Mouse (Mus musculus) thymus, postnatal 14 days (tissue): ENCODE results near the gene Slbp.

ENCODE experiments used
- DNase-seq: peaks from one replicate; pipeline ENCODE4 v3.0.0; 2021

The Slbp gene

DNA sequence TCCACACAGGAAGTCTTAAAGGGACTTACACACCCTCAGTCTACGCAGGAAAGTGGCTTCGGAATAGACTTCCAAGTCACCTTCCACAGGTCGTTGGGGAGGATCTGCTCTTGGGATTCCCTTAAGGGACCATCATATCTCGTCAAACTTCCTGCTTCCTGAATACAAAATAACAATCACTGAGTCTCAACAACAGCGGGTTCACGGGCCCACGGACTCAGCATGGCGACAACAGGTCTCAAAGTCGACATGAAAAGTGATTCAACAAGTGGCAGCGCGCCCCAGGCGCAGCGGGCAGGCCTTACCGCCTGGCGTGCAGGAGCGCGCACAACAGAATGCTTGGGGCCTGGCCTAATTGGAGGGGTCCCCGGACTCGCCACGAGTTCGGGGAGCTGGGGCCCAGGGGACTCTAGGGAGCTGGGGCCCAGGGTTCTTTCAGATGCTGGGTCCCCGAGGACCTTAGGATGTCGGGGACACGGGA is 23.5 kb downstream of the Slbp start:
- DNase-seq: peak; percentile 71

DNA sequence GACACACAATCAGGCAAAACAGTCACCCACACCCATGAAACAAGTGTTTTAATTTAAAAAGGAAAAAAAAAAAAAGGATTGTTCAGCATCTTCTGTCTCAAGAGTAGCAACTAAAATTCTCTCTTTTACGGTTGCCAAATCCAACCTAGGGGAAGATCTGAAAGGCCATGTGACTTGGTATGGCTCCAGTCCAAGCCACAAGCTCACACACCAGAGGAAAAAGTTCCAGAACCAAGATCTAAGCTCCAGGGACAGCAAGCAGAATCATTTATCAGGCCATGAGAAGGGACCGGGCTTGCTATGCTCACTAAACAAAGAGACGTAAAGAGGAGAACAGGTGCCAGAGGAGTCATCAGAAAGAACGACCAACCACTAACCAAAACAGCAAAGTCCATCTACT is 24.4 kb downstream of the Slbp start:
- no peak for DNase-seq

DNA sequence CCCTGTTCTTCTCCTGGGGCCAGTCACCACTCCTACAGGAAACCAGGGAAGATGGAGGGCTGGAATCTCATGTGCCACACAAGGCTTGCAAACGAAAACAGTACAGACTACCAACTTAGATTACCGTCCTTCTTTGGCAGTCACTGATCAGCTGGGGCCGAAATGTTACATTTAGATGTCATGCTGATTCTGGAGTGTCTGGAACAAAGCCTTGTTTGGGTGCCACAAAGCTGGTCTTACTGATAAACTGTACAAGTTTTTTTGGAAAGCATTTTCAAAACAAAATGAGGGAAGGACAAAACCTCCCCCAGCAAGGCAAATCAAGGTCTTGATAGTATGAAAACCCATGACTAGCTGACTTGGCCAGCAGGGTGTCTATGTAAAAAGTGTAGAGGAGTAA is 28.6 kb downstream of the Slbp start:
- no peak for DNase-seq

DNA sequence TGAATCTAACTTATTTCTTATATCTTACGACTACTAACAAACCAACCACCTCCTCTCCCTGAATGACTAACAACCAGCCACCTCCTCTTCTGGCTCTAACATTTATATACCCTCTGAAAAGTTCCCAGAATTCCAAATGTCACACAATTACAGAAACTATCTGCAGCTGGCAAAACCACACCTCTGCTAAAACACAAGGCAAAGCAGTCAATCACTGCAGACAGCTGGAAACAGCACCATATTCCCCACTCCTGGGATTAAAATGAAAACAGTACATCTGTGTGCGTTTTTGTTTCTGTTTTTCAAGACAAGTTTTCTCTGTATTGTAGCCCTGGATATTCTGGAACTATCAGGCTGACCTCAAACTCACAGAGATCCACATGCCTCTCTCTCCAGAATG is 29.7 kb downstream of the Slbp start:
- no peak for DNase-seq

DNA sequence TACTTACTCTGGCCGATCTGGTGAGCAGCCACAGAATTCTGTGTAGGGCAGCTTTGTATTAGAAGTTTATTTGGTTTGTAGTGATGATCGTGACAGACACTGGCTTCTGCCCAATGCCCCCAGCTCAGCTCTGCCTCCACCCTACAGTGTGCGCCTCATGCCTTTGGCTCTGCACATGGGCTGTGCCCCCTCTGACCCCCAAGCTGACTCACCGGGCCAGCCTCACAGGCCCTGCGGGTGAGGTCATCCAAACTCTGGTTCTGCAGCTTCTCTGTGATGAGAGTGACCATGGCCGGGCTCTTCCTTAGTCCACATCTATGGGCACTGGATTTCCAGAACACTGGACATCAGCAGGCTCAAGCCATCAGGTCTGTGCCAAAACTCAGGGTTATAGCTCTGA is 38.0 kb downstream of the Slbp start:
- no peak for DNase-seq

DNA sequence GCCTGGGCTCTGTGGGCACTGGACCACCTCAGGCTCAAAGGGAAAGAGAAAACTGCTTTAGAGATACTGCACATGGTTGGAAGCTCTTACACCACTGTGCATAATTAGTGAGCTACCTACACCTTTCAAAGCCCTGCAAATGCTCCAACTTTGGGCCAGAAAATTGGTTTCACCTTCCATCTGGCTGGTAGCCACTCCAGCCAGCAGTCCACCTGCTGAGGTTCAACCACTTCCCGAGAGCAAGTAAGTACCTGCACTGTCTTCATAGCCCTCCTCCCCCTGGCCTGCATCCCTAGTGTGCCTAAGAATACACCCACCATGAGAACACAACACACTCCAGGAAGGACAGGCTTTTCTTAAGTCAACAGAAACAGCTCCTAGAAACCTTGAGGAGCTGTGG is 40.6 kb downstream of the Slbp start:
- DNase-seq: no peak

DNA sequence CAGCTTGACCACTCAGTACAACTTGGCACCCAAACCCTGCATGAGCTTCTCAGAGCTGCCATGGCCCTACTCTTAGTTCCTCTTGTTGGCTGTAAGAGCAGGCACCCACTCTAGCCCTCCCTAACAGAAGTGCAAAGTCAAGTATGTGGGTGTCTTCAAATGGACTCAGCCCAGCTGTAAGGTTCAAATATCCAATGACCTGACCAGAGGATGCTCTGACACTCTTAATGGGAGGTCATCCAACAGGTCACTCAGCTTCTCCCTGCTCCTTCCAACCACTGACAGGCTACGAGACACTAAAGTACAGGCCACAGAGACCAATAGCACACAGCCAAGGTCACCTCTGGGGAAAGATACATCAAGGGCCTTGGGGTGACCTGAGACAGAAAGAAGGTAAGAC is 43.1 kb downstream of the Slbp start:
- DNase-seq: no peak

DNA sequence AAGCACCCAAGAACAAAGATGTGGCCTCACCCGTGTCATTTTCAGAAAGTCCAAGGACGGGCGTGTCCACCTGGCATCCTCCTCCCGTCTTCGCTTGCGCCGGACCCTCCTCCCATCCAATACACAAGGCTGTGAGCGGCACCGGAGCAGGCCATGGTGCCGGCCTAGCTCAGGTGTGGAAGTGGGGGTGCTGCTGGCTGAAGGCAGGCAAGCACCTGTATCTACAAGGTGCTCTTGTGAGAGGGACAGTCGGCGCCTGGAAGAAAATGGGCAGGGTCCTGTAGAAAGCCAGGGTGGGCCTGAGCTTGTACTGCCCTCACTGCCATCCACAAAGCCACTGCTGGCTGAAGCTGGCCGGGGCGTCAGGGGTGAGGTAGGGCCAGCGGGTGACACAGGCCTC is 44.9 kb downstream of the Slbp start:
- no peak for DNase-seq

DNA sequence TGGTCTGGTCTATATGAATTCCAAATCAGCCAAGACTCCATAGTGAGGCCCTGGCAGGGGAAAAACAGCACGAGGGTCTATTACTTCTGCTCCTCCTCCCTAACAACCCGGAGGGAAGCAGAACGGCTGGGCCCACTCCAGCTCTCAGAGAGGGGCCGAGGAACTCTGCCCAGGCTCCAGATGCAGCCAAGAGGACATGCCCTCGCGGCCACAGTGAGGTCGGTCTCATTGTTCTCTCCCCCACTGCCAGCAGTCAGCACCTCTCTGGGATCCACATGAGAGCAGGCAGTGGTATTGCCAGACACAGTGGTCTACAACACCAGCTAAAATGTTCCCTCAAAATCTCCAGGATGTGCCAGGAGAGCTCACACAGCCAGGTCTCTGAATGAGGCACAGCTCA is 45.7 kb downstream of the Slbp start:
- no peak for DNase-seq

DNA sequence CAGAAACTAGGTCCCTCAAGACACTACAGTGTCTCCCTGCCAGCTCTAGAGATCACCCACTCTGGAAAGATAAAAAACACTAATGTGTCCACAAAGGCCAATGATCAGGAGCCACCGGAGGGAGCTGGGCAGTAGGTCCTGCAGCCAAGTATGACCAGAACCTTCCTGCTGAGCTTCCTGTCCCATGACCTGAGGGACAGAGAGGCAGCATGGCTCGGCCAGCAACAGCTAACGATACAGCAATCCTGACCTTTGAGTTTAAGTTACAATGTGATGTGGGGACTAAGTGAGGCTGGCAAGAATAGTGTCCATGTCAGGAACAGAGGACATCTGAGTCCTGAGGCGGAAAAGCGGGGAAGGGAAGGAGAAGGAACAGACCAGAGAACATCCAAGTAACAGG is 47.1 kb downstream of the Slbp start:
- DNase-seq: no peak

DNA sequence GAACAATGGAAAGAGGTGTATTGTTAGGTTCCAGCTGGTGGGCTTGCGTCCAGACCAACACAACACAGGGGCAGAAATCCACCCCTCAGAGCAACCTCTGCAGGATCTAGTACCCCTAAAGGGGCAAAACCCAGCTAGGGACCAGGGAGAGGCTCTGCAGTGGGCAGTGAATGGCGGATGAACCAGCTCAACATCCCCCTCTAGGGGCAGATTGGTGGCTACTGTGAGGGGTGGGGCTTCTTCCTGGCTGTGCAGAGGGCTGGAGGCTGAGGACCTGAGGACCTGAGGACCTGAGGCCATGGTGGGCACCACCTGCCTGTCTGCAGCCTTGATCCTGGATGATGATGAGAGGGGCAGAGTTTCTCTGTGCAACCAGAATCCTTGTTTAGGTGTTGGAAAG is 58.8 kb downstream of the Slbp start:
- DNase-seq: peak; percentile 46

DNA sequence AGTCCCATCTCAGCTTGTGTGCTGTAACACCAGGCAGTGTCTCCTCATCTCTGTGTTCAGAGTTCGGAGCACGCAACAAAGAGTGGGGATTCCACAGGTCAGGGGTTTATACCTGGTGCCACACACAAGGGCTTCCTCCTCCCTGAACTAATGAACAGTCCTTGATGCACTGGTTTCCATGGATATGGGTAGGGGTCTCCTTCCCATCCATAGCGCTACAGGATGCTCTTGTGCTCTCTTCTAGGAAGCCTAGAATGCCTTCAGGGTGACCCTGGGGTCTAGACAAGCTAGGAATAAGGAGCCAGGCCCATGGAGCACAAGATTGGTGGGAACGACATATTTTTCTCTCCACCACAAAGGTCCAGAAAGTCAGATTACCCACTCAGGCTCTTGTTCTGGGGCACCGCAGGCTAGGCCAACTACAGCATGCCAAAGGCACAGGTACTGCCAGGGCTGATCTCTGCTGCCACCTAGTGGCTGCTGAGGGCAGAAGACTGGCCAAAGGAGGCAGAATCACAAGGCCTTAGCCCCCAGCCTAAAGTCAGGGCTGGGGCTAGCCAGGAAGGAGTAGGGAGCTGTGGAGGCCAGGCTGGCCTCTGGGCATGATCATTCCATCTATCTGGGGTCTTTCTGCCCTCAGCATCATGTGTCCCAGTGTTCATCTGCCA is 63.0 kb downstream of the Slbp start:
- peak; percentile 76 for DNase-seq

DNA sequence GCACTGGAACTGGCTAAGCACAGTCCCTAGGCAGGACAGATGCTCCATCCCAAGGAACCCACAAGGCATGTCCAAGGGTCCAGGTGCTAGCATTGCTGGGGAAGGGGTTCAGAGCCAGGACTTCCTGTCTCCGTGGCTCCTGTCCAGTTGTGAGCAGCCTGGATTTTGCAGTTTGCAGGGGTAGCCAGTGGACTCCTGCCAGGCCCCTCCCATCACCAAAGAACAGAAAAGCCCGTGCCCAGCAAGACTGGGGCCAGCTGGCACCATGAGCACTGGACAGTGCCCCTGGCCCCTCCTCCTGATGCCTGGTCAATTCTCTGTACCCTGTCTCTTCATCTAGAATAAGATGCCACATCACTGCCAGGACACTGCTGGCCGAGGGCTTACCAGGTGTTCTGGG is 64.3 kb downstream of the Slbp start:
- no peak for DNase-seq

DNA sequence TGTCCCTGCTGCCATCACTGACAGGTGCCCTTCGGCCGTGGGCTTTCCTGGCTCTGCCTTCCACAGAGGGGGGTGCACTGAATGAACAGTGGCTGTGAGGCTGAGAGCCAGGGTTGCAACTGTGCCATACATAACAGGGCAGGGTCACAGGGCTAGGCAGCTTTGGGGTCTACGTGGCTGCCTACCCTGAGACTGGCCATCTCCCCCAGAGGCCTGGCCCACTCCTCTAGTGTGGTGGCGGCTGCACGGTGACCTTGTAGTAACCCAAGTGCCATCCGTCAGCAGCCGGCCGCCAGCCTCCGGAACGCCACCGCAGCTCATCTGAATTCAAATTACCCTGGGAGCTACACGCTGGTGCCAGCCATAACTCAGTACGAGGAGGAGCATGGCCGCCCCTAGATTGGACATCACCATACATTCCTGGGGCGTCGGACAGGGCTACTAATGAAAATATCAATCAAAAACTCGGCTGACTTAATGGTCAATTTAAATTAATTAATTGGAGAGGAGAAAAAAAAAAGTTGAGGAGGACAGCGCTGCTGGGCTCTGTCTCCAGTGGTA is 64.8 kb downstream of the Slbp start:
- DNase-seq: no peak
